Mouse (Mus musculus): Measurements from ENCODE around the gene Mgll. TPM values are rescaled to one million over a fixed set of nuclear protein-coding genes. Genes with fewer than 3 reads are reported as not detected.

Gene Mgll
- total RNA-seq, 2 experiments from 2014 or later: 113 to 133 TPM

- intact Hi-C loops (cut with DNase I): loop anchor here (2.0 kb wide), 1 partner anchor 75 kb away; no protein-coding TSS in a partner anchor
- DNase-seq: no peak
Observed at GRCm38 (mm10) chr6:88715966-88716365, 8.2 kb upstream of the Mgll start.

GRCm38 (mm10) chr6:88717143-88718032 lies 6.8 kb upstream of the Mgll start:
- peak in 1 of 2 experiments; percentile 38 for DNase-seq
- intact Hi-C loops (cut with DNase I): loop anchor here (2.0 kb wide), 1 partner anchor 77 kb away; no protein-coding TSS in a partner anchor

DNA sequence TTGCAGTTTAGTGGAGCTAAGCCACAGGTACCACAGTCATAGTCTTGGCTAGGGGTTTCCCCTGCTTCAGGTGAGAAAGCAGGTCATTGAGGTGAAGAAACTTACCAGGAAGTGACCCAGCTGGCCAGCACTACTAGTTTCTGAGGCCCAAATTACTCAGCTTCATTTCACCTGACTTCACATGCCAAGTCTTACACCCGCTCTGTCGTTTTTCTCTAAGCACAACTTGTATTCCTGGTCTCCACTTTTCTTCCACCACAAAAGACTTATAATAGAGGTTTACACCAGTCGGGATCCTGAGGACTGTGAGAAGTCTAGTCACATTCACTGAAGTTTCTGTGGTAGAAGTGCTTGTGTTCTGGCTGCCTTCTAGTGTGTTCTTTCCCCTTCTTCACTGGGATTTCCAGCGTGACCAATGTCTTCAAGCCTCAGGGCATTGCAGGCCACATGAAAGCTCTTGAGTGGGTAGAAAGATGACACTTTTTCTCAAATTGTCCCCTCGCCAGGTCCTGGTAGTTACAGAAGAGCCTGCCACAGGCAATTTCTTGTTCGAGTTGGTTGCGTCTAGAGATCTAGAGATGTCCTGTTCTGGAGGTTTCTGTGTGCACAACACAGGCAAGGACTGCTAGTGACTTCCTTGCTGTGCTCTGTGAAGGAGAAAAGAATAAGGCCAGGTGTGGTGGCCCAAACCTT lies 6.0 kb upstream of the Mgll start:
- intact Hi-C loops (cut with DNase I): no loop called here
- no peak for DNase-seq

- no peak for DNase-seq
- intact Hi-C loops (cut with DNase I): no loop called here
Observed at GRCm38 (mm10) chr6:88721059-88721458, 3.2 kb upstream of the Mgll start.

DNA sequence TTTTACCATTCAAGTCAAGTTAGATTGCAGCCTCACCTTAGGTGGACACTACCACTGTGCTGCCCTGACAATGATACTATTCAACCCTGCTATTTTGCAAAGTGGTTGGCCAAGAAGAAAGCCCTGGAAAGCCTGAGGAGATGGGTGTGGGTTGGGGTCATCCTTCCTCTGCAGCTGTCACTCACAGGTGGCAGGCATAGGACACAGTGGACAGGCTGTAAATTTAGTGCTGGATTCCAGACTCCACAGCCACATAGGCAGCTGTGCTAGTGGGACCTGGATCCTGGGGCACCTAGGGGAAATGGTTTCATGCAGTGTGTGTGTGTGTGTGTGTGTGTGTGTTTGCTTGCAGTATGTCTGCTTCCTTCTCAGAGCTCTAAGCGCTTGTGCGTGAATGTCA lies 1.3 kb upstream of the Mgll start:
- intact Hi-C loops (cut with DNase I): no loop called here
- DNase-seq: no peak

GRCm38 (mm10) chr6:88723806-88724312 lies 353 bp upstream of the Mgll start:
- DNase-seq: no peak
- intact Hi-C loops (cut with DNase I): no loop called here

GRCm38 (mm10) chr6:88725590-88725989 lies 1.4 kb downstream of the Mgll start:
- no peak for DNase-seq
- intact Hi-C loops (cut with DNase I): loop anchor here (5.0 kb wide), 2 partner anchors 98 to 138 kb away; no protein-coding TSS in a partner anchor

DNA sequence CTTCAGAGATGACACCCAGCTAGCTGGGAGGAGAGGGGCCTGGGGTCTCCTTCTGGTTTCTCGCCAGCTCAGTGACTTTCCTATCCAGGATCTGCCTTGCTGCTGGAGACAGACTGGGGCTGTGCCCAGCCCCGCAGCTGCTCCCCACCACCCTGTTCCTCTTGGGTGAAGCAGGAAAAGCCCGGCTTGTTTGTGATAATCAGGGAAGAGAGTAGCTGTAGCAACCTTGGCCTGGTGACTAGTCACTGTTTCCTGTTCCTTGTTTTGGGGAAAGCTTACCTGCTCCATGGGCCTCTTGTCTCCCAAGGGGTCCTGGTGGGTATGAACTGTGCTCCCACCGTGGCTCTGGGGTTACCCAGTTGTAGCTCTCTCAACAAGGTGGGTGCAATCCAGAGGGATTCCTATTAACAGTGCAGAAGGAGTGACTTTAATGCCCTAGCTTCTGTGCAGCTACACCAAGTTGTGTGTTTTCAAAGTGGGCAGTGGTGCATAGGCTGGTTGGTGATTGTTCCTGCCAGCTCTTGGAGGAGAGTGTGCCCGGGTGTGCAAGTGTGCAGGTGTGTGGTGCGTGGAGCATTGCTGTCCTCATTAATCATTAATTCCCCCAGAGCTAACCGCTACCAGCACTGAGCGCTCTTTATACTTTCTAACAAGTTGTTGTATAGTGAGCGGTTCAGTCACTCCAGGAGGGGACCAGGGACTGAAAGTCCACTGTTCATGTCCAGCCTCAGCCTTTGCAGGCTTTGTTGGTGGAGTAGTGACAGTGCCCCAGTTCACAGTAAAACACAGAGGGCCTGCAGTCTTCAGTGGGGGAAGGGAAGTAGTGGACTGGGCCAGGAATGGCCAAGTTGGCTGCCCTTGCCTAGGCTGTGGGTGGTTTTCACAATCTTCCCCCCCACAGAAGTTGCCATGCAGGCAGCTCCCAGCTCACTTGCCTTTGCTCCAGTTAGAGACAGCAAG lies 2.3 kb downstream of the Mgll start:
- intact Hi-C loops (cut with DNase I): loop anchor here (2.0 to 5.0 kb wide), 5 partner anchors 32 to 139 kb away; no protein-coding TSS in a partner anchor

DNA sequence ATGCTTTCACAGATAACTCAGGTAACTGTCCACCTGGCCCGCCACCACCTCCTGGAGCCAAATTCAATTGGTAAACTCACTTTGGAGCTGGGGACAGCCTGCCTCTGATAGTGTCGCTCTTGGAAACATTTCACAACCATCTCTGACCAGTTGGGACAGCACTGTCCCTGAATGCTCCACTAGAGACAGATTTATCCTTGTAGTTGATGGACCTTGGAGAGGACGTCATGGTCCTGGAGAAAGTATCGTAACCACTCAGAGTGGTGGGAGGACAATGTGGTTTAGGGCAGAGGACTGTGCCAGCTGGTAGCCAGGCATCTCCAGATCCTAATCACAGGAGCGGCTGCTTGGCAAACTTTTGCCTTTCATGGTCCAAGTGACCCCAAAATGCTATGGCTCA lies 3.3 kb downstream of the Mgll start:
- intact Hi-C loops (cut with DNase I): loop anchor here (2.0 to 5.0 kb wide), 5 partner anchors 31 to 140 kb away; no protein-coding TSS in a partner anchor

More for the DNA sequence above, 2.3 kb downstream of the Mgll start:
- no peak for DNase-seq

GRCm38 (mm10) chr6:88728054-88728453 lies 3.8 kb downstream of the Mgll start:
- intact Hi-C loops (cut with DNase I): loop anchor here (5.0 kb wide), 2 partner anchors 101 to 141 kb away; no protein-coding TSS in a partner anchor
- DNase-seq: no peak

More for the DNA sequence above, 3.3 kb downstream of the Mgll start:
- no peak for DNase-seq

DNA sequence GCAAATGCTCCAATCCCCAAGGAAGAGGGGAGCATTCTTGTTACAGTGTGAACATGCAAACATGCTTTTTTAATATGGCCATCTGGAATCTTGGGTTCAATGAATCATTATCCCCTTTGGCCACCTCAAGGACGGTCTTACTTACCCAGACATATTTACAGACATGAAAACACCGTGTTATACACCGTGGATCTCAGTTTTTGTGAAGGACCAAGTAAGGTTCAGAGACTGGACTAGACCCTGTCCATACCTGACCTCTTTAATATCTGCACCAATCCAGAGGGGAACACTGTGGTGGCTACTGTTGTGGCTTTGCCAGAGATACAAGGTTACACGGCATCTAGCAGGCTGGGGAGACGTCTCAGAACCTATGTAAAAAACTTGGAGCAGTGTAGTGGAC lies 4.3 kb downstream of the Mgll start:
- intact Hi-C loops (cut with DNase I): loop anchor here (5.0 kb wide), 2 partner anchors 101 to 141 kb away; no protein-coding TSS in a partner anchor

DNA sequence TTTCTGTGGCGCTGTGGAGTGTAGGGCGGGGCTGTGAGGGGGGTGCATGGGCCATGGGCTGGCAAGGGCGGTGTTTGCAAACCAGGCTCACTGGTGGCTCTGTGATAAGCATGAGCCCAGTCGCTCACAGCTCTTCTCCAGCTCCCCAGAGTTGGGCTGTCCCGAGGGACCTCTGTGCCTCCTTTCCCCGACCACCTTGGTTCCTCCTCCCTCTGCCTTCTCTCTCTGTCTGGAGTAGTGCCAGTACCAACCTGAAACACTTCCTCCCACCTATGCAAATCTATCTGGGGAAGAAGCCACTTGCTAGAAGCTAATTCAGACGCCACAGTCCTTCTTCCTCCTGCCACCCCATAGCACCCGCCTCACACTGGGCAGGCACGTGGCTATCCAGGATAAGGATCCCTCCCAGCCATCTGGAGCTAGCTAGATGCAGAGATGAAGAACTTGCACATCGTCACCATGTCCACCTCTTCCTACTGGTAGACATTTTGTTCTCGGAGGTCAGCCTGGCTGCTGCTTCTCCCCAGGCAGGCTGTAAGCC lies 7.1 kb downstream of the Mgll start:
- intact Hi-C loops (cut with DNase I): loop anchor here (5.0 kb wide), 1 partner anchor 91 kb away; no protein-coding TSS in a partner anchor
- no peak for DNase-seq

More for the DNA sequence above, 4.3 kb downstream of the Mgll start:
- no peak for DNase-seq

DNA sequence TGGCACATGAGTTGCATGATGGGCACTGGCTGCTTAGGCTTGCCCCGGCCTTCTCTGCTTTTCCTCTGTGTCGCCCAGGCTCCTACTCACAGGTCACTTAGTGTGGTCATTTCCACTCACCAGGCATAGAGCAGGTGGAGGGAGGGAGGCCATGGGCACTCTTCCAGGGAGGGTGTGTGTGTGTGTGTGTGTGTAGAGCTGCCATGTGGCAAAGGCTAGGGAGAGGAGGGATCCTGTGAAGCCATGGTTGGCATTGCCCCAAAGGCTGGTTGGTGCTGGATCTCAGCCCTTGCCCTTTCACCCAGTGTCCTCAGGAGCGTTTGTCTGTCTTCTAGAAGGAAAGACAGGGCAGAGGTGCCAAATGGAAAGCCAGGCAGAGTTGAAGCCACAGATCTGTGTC lies 7.8 kb downstream of the Mgll start:
- peak; percentile 63 to 67 for DNase-seq
- intact Hi-C loops (cut with DNase I): loop anchor here (5.0 kb wide), 1 partner anchor 90 kb away; no protein-coding TSS in a partner anchor

DNA sequence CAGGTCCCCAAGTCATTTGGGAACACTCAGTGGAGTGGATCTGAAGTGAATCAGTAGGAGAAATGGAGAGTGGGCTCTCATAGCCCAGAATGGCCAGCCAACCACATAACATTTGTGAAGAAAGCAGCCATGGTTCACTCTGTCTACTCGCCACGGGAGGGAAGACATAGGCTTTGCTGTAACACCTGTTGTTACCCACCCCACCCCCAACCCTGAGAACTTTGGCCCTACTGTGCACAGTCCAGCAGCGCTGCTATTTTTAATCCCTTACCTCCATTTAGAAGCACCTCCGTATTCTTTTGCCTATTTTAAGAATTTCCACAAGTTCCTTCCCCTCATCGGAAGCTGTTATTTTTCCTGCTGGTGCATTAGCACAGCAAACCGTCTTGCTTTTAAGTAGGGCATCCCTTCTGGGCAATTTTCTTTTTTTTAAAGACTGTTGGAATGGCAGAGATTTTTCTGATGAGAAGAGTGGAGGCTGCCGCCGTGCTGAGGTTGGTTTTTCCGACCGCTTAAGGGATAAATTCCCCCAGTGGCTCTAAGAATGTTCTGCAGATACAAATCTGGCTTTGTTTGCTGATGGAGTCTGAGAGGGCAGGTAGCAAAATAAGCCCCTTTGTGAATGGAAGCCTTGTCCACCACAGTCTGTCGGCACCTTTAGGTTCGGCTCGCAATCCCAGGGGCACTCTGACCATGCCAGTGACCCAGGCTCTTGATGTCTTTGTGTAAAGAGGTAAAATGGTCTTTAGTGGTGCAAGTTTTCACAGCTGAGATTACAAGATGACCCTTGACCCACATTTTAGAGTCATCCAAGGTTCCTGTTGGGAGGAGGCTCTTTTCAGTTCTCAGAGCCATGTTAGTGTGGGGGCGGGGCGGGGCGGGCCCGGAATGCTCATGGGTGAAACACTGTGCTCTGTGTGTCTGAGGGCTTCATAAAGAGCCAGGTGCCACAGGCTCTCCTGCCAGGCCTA lies 8.7 kb downstream of the Mgll start:
- no peak for DNase-seq
- intact Hi-C loops (cut with DNase I): loop anchor here (5.0 kb wide), 1 partner anchor 89 kb away; no protein-coding TSS in a partner anchor

- intact Hi-C loops (cut with DNase I): no loop called here
- no peak for DNase-seq
Observed at GRCm38 (mm10) chr6:88736337-88736736, 12.1 kb downstream of the Mgll start.

DNA sequence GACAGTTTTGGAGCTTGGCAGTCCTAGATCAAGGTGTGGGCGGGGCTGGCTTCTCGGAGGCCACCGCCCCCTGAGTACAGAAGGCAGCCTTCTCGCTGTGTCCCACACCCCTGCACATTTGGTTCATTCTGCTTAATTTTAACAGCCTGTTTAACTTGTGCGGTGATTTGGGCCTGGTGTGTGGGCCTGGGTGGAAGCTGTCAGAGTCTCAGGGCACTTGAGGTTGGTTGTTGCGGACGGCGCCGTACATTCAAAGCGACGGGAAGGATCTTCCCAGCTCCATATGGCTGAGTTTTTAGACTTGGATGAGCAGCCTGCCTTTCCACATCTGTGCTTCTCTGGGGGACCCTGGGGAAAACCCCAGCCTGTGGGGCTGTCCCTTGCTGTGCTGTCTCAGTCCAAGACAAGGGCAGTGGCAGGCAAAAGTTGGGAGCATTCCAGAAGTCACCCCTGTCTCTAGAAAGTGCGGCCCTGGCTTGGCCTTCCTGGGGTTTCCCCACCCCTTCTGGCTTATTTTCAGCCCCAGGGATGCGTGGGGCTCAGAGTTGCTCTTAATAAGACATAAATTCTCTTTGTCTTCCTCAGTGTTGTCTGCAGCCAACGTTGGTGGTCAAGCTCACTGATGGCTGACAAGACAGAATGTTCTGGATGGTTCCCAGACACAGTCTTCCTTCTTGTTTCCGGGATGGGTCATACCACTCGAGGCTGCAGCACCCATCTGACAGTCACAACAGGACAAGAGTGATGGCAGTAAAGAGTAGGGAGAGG lies 12.7 kb downstream of the Mgll start:
- no peak for DNase-seq
- intact Hi-C loops (cut with DNase I): no loop called here

GRCm38 (mm10) chr6:88737509-88737888 lies 13.3 kb downstream of the Mgll start:
- DNase-seq: no peak
- intact Hi-C loops (cut with DNase I): no loop called here

Data from heart, postnatal 36 days (tissue).